Mouse (Mus musculus) CD4-positive, CD25-positive, alpha-beta regulatory T cell, adult 9 weeks (primary cell): ENCODE data around the gene Prkd3. TPM values are rescaled to one million over a fixed set of nuclear protein-coding genes. Genes with fewer than 3 reads are reported as not detected.

Experiments used
- polyA plus RNA-seq: library from polyadenylated mRNA; unstranded; fragments of 100-300 nt; shearing (Covaris generic); gene quantifications from one replicate; pipeline ENCODE4 v1.2.1, GENCODE M21; 2017

Gene Prkd3
- 19.8 TPM for polyA plus RNA-seq

DNA sequence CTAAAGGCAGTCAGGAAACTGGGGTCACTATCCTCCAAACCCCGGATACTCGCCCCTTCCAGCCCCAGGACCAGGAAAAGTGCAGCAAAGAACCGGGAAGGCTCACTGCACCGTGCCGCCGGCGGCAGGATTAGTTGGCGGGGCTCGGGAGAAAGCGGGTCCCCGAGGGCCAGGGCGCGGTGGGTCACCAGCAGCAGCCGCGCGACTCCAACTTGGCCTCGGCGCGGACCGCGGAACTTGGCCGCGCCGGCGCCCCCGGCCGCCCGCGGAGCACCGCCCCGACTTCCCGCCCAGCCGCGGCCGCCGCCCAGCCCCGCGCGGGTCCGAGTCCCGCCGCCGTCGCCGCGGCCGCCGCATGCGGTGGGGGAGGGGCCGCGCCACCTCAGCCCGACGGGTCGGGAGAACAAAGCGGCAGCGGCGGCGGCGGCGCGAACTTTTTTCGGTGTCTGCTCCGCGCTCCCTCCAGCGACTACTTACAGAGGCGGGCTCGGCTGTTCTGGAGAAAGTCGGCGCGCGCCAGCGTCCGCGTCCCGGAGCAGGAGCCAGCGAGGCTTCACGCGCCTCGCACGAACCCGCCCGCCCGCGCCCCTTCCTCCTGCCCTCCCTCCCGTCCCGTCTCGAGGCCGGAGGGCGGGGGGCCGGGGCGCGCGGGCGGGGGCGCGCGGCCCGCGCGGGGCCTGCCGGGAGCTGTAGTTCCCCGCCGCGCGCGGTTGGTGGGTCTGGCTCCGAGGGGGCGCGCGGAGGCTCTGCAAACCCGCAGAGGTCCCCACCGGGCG is at the start of gene Prkd3:
TSS of gene Prkd3 (minus strand) at position 609 of the 776 bp plus-strand sequence.

DNA sequence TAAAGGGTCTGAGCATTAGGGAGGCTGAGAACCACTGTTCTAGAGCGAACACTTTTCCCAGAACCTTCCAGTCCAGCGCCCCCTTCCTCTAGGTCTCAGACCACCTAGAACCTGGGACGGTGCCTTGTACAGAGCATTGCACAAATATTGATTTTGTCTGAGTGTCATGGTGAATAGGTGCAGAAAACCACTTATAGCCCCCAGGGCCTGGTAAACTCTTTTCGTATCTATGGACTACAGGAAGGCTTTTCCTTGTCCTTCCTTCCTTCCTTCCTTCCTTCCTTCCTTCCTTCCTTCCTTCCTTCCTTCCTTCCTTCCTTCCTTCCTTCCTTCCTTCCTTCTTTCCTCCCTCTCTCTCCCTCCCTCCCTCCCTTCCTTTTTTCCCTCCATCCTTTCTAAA is 31.0 kb upstream of the Prkd3 start, which contains the start of gene Qpct:
TSS of gene Qpct (plus strand) at position 301 of the 400 bp plus-strand sequence.

DNA sequence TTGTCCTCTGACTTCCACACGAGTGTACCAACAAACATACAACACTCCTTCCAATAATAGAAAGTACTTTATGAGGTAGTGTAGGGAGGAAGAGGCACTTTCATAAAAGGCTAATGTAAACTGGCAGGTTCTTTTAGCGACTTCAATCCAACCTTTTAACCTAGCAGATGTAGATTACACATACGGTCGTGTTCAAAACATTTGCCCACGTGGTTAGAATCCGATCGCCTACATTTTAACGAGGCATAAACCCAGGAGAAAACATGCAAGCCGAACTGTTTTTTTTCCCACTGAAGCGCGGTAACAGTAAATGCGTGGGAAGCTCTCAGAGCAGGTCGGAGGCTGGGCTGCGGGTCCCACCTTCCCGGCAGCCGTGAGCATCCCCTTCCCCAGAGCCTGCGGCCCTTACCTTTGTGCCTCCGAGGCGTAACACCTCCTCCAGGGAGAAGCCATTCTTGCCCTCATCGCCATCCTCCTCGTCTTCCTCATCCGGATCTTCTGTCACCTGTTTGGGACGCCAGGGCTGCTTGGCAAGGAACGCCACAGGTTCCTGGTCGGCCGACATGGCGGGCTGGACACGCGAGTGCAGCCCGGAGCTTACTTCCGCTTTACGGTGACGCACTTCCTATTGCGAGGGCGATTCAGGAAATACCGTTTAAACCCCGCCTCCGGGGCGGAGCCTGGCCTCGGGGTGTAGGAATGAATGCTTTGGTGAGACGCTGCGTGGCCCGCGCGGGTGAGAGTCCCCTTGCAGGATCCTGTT is 84.0 kb downstream of the Prkd3 start, which contains the start of the genes Cebpz and Ndufaf7:
TSS of gene Cebpz (minus strand) at position 601 of the 763 bp plus-strand sequence.
TSS of gene Ndufaf7 (plus strand) at position 671 of the 763 bp plus-strand sequence.

DNA sequence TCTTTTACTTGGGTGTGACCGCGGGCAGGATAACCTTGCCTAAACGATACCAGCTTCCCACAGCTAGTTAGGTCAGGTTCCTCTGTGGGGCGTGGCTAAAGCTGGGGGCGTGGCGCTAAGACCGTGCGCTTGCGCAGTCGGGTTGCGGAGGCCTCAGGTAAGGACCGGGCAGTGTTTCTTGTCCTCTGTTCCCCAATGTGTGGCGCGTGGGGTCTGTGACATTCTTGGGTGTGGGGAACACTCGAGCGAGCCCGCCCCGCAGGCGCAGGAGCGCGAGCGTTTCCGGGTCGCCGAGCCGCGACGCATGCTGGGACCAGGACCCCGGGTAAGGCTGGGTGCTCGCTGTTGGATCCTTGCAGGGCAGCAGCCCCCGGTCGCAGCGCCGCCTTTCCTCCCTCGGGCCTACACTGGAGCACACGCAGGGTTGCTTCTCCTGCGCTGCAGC is 104.2 kb downstream of the Prkd3 start, which contains the start of gene Cebpzos:
TSS of gene Cebpzos (plus strand) at position 132 of the 445 bp plus-strand sequence.

DNA sequence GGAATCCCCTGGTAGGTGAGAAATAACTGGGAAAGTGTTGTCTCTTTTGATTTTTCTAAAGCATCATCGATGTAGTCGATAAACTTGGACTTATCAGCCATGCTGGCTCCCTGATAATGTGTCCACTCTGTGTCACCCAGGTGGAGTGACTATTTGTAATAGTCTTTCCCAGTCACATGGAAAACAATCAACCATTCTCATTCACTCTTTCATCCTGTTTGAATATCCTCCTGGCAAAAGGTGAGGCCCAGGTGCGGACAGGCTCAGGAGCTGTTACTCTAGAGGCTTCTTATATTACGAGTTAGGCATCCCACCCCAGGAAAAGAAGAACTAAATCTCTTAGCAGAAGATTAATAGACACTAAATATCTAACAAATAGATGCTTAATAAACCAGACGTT is 113.7 kb downstream of the Prkd3 start, which contains the start of gene Sult6b1:
TSS of gene Sult6b1 (minus strand) at position 101 of the 400 bp plus-strand sequence.

Other genes with a start within 250 kb of the Prkd3 start
- gene Heatr5b, start 185.5 kb downstream of the Prkd3 start, polyA plus RNA-seq: 32.5 TPM
- 102 TPM for gene Gpatch11, start 185.2 kb downstream of the Prkd3 start, polyA plus RNA-seq
- gene Eif2ak2, start 138.2 kb downstream of the Prkd3 start, polyA plus RNA-seq: 28.4 TPM
- 0.40 TPM for gene Sult6b1, start 113.8 kb downstream of the Prkd3 start, polyA plus RNA-seq
- 67.2 TPM for gene Cebpzos, start 104.3 kb downstream of the Prkd3 start, polyA plus RNA-seq
- 132 TPM for gene Cebpz, start 83.8 kb downstream of the Prkd3 start, polyA plus RNA-seq
- gene Ndufaf7, start 83.7 kb downstream of the Prkd3 start, polyA plus RNA-seq: 50.1 TPM
- 2.4 TPM for gene Qpct, start 31.1 kb upstream of the Prkd3 start, polyA plus RNA-seq